Mouse (Mus musculus): ENCODE results near the gene Fam208a.

- TF ChIP-seq CTCF (IDR thresholded peaks at IDR 0.05; ENCODE audit: low read depth, low read length) (no peak), EP300 (IDR thresholded peaks at IDR 0.05; ENCODE audit: insufficient read depth, low read depth, low read length) (no peak), POLR2A (IDR thresholded peaks at IDR 0.05; ENCODE audit: insufficient read depth, low read length) (no peak)
Observed at GRCm38 (mm10) chr14:27409662-27410061, 19.0 kb upstream of the Fam208a start.
